Mouse (Mus musculus): ENCODE results near the gene Slc38a9.

GRCm38 (mm10) chr13:112733311-112733710, 72.8 kb downstream of the Slc38a9 start:
- TF ChIP-seq CHD2 (IDR thresholded peaks at IDR 0.05; ENCODE audit: low read depth, low read length): no peak
- TF ChIP-seq ZNF384 (IDR thresholded peaks at IDR 0.05; ENCODE audit: low read depth, low read length): no peak
- TF ChIP-seq ZC3H11A (IDR thresholded peaks at IDR 0.05; ENCODE audit: borderline replicate concordance, low read depth, low read length): no peak
